Mouse (Mus musculus): Measurements from ENCODE around the gene Ddc. TPM values are rescaled to one million over a fixed set of nuclear protein-coding genes. Genes with fewer than 3 reads are reported as not detected.

Ddc gene
- polyA plus RNA-seq, 1 experiment from 2014 or later = 46.3 TPM

GRCm38 (mm10) chr11:11932102-11932789 lies 34.3 kb upstream of the Ddc start:
- WGBS = 73% methylated on average over 11 of the region's 11 CpGs
- ATAC-seq = peak; percentile 37; the same call in 1 of the 2 replicates

GRCm38 (mm10) chr11:11931688-11932087 lies 33.7 kb upstream of the Ddc start:
- 80% methylated on average over 5 of the region's 5 CpGs for WGBS
- Histone ChIP-seq H3K36me3 (0 out of 2 replicates have a peak, but pooled peaks cover 3% of the 10 kb centered on the region), H3K4me3 (replicated peaks) (no peak overlapping the region), H3K9ac (no peak overlapping the region), H3K9me3 (no peaks in the 10 kb centered on the region), H3K4me2 (replicated peaks) (no peak overlapping the region), H3K27me3 (replicated peaks) (no peaks in the 10 kb centered on the region), H3K4me1 (replicated peaks) (no peaks in the 10 kb centered on the region), H3K27ac (no peak overlapping the region)
- ATAC-seq = no peak

More at GRCm38 (mm10) chr11:11932102-11932789, 34.3 kb upstream of the Ddc start:
- Histone ChIP-seq H3K4me2 (replicated peaks) (no peak overlapping the region), H3K4me1 (replicated peaks) (no peaks in the 10 kb centered on the region), H3K4me3 (replicated peaks) (no peak overlapping the region), H3K9ac (no peak overlapping the region), H3K27ac (no peak overlapping the region), H3K9me3 (no peaks in the 10 kb centered on the region), H3K36me3 (0 out of 2 replicates have a peak, but pooled peaks cover 4% of the 10 kb centered on the region), H3K27me3 (replicated peaks) (no peaks in the 10 kb centered on the region)

- H3K9ac ChIP-seq = no peak overlapping the region
Observed at GRCm38 (mm10) chr11:11930527-11930926, 32.6 kb upstream of the Ddc start.

GRCm38 (mm10) chr11:11929059-11929458 lies 31.1 kb upstream of the Ddc start:
- H3K9ac ChIP-seq = no peak overlapping the region
- H3K4me2 ChIP-seq (replicated peaks) = no peak overlapping the region
- H3K36me3 ChIP-seq = no peaks in the 10 kb centered on the region
- no peak overlapping the region for H3K4me3 ChIP-seq (replicated peaks)
- H3K9me3 ChIP-seq = no peaks in the 10 kb centered on the region
- 92% methylated on average over 3 of the region's 3 CpGs for WGBS
- H3K27ac ChIP-seq = no peak overlapping the region
- ATAC-seq = no peak
- H3K27me3 ChIP-seq (replicated peaks) = no peaks in the 10 kb centered on the region
- H3K4me1 ChIP-seq (replicated peaks) = no peaks in the 10 kb centered on the region

More at GRCm38 (mm10) chr11:11930527-11930926, 32.6 kb upstream of the Ddc start:
- ATAC-seq = no peak
- Histone ChIP-seq H3K36me3 (no peaks in the 10 kb centered on the region), H3K4me1 (replicated peaks) (no peaks in the 10 kb centered on the region), H3K4me3 (replicated peaks) (no peak overlapping the region), H3K27me3 (replicated peaks) (no peaks in the 10 kb centered on the region), H3K4me2 (replicated peaks) (no peak overlapping the region), H3K9me3 (no peaks in the 10 kb centered on the region), H3K27ac (no peak overlapping the region)
- WGBS = 83% methylated on average over 11 of the region's 11 CpGs

GRCm38 (mm10) chr11:11928586-11928985 lies 30.6 kb upstream of the Ddc start:
- H3K4me3 ChIP-seq (replicated peaks) = no peak overlapping the region
- ATAC-seq = peak; percentile 12; the same call in 1 of the 2 replicates
- WGBS = 88% methylated on average over 2 of the region's 2 CpGs

GRCm38 (mm10) chr11:11923900-11924299 lies 26.0 kb upstream of the Ddc start:
- WGBS = 70% methylated on average over 3 of the region's 3 CpGs
- H3K4me3 ChIP-seq (replicated peaks) = no peak overlapping the region
- no peak for ATAC-seq

More at GRCm38 (mm10) chr11:11928586-11928985, 30.6 kb upstream of the Ddc start:
- no peaks in the 10 kb centered on the region for H3K9me3 ChIP-seq
- H3K4me1 ChIP-seq (replicated peaks) = no peaks in the 10 kb centered on the region
- H3K4me2 ChIP-seq (replicated peaks) = no peak overlapping the region
- H3K36me3 ChIP-seq = no peaks in the 10 kb centered on the region
- no peaks in the 10 kb centered on the region for H3K27me3 ChIP-seq (replicated peaks)
- H3K27ac ChIP-seq = no peak overlapping the region
- H3K9ac ChIP-seq = no peak overlapping the region

GRCm38 (mm10) chr11:11923345-11923744 lies 25.4 kb upstream of the Ddc start:
- no peak overlapping the region for H3K9ac ChIP-seq
- H3K4me3 ChIP-seq (replicated peaks) = no peak overlapping the region
- peak; percentile 82 for ATAC-seq
- 79% methylated on average over 3 of the region's 3 CpGs for WGBS
- no peak overlapping the region for H3K27ac ChIP-seq
- no peaks in the 10 kb centered on the region for H3K4me1 ChIP-seq (replicated peaks)
- H3K36me3 ChIP-seq = no peaks in the 10 kb centered on the region
- no peaks in the 10 kb centered on the region for H3K9me3 ChIP-seq
- no peaks in the 10 kb centered on the region for H3K27me3 ChIP-seq (replicated peaks)
- H3K4me2 ChIP-seq (replicated peaks) = no peak overlapping the region

More at GRCm38 (mm10) chr11:11923900-11924299, 26.0 kb upstream of the Ddc start:
- Histone ChIP-seq H3K9me3 (no peaks in the 10 kb centered on the region), H3K9ac (no peak overlapping the region), H3K27ac (no peak overlapping the region), H3K36me3 (no peaks in the 10 kb centered on the region), H3K4me2 (replicated peaks) (no peak overlapping the region), H3K4me1 (replicated peaks) (no peaks in the 10 kb centered on the region), H3K27me3 (replicated peaks) (no peaks in the 10 kb centered on the region)

GRCm38 (mm10) chr11:11922106-11922505 lies 24.2 kb upstream of the Ddc start:
- Histone ChIP-seq H3K4me3 (replicated peaks) (no peak overlapping the region), H3K9me3 (no peaks in the 10 kb centered on the region), H3K4me2 (replicated peaks) (no peak overlapping the region), H3K4me1 (replicated peaks) (no peaks in the 10 kb centered on the region), H3K27me3 (replicated peaks) (no peaks in the 10 kb centered on the region), H3K9ac (no peak overlapping the region), H3K36me3 (no peaks in the 10 kb centered on the region), H3K27ac (no peak overlapping the region)
- 89% methylated on average over 2 of the region's 2 CpGs for whole genome bisulfite sequencing
- ATAC-seq = no peak

GRCm38 (mm10) chr11:11907703-11908413 lies 9.9 kb upstream of the Ddc start:
- Histone ChIP-seq H3K9me3 (no peaks in the 10 kb centered on the region), H3K27me3 (replicated peaks) (no peaks in the 10 kb centered on the region), H3K9ac (no peak overlapping the region), H3K36me3 (no peaks in the 10 kb centered on the region), H3K27ac (no peak overlapping the region), H3K4me3 (replicated peaks) (no peak overlapping the region), H3K4me1 (replicated peaks) (no peaks in the 10 kb centered on the region), H3K4me2 (replicated peaks) (no peak overlapping the region)
- WGBS = 46% methylated on average over 7 of the region's 7 CpGs
- no peak for ATAC-seq

GRCm38 (mm10) chr11:11905518-11905917 lies 7.6 kb upstream of the Ddc start:
- Histone ChIP-seq H3K4me1 (replicated peaks) (0 out of 2 replicates have a peak, but pooled peaks cover 4% of the 10 kb centered on the region), H3K4me3 (replicated peaks) (no peak overlapping the region), H3K27ac (no peak overlapping the region), H3K9me3 (no peaks in the 10 kb centered on the region), H3K4me2 (replicated peaks) (no peak overlapping the region), H3K9ac (no peak overlapping the region), H3K36me3 (no peaks in the 10 kb centered on the region), H3K27me3 (replicated peaks) (no peaks in the 10 kb centered on the region)
- no peak for ATAC-seq

- Histone ChIP-seq H3K27ac (no peak overlapping the region), H3K4me2 (replicated peaks) (no peak overlapping the region), H3K36me3 (no peaks in the 10 kb centered on the region), H3K9ac (no peak overlapping the region), H3K27me3 (replicated peaks) (no peaks in the 10 kb centered on the region), H3K4me1 (replicated peaks) (0 out of 2 replicates have a peak, but pooled peaks cover 4% of the 10 kb centered on the region), H3K4me3 (replicated peaks) (no peak overlapping the region), H3K9me3 (no peaks in the 10 kb centered on the region)
- ATAC-seq = no peak
- WGBS = 67% methylated on average over 5 of the region's 5 CpGs
Observed at GRCm38 (mm10) chr11:11904995-11905394, 7.1 kb upstream of the Ddc start.

GRCm38 (mm10) chr11:11901509-11901908 lies 3.6 kb upstream of the Ddc start:
- no peak overlapping the region for H3K9ac ChIP-seq
- H3K4me1 ChIP-seq (replicated peaks) = 0 out of 2 replicates have a peak, but pooled peaks cover 10% of the 10 kb centered on the region
- ATAC-seq = no peak
- H3K4me2 ChIP-seq (replicated peaks) = no peak overlapping the region
- WGBS = 33% methylated on average over 5 of the region's 5 CpGs
- H3K27ac ChIP-seq = peak overlapping the region; percentile 60
- no peaks in the 10 kb centered on the region for H3K9me3 ChIP-seq
- no peaks in the 10 kb centered on the region for H3K36me3 ChIP-seq
- no peaks in the 10 kb centered on the region for H3K27me3 ChIP-seq (replicated peaks)
- H3K4me3 ChIP-seq (replicated peaks) = no peak overlapping the region

Measured in intestine, embryonic 15.5 days (tissue).